Mouse (Mus musculus): ENCODE data around the gene D5Ertd579e.

Gene D5Ertd579e

GRCm38 (mm10) chr5:36567627-36568026 lies 128.2 kb downstream of the D5Ertd579e start:
- no peak for DNase-seq

GRCm38 (mm10) chr5:36564530-36564929 lies 131.3 kb downstream of the D5Ertd579e start:
- DNase-seq: no peak

GRCm38 (mm10) chr5:36563741-36564140 lies 132.1 kb downstream of the D5Ertd579e start:
- DNase-seq: no peak

DNA sequence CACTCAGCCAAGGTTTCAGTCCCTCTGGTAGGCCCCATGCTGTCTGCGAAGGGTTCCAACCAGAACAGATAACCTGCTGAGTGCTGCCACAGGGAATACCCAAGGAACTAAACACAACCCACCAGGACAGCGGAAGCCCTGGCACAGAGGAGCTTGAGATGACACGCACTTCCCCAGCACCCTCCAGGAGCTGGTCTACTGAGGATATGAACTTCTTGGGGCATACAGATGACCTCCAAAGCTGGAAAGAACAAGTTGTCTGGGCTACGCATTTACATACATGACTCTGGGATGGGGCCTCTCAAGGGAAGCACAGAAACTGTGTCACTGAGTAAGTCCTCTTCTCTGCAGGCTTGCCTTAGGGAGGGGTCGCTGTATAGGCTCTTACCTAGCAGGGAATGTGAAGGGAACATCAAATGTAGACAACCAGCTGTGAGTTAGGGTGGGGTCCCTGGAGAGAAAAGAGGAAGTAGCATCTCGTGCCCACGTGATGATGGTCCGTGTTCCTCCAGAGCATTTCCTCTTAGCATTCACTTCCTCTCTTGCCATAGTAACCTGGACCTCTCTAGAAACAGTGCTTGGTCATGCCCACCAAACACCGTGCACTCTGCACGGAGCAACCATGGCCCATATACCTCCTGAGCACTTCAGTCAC lies 132.9 kb downstream of the D5Ertd579e start:
- DNase-seq: no peak

- no peak for DNase-seq
Measured at GRCm38 (mm10) chr5:36561509-36561908, 134.3 kb downstream of the D5Ertd579e start.

- no peak for DNase-seq
Measured at GRCm38 (mm10) chr5:36560490-36560889, 135.3 kb downstream of the D5Ertd579e start.

DNA sequence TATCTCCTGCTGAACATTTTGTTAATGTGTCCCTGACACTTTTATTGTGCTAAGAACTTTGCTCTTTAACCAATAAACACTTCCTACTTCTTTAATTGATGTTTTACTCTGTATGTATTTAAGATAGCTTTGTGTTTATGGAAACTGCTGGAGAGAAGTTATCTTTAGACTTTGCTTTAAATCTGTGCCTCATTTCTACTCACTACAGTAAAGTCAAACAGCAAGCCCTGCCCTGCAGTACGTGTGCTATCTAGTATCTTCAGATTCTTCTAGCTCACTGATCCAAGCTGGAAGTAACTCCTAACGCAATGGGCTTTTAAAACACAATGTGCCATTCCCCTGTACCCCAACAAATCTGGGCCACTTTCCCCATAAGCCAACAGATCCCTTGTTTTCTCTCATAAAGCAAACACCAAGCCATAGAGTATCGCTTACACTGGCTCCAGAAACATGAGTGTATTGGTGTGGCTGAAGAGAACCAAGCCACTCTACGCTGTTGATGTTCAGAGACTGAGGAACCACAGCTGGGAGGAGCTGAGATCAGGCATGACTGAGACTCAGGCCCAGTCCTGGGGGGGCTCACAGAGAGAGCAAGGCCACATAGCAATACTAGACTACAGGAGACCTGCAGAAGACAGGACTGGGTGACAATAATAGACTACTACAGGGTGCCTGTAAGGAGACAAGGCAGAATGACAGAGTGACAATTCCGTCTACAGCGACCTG lies 136.2 kb downstream of the D5Ertd579e start:
- no peak for DNase-seq

GRCm38 (mm10) chr5:36559106-36559505 lies 136.7 kb downstream of the D5Ertd579e start:
- DNase-seq: no peak

- no peak for DNase-seq
Measured at GRCm38 (mm10) chr5:36558526-36558925, 137.3 kb downstream of the D5Ertd579e start.

DNA sequence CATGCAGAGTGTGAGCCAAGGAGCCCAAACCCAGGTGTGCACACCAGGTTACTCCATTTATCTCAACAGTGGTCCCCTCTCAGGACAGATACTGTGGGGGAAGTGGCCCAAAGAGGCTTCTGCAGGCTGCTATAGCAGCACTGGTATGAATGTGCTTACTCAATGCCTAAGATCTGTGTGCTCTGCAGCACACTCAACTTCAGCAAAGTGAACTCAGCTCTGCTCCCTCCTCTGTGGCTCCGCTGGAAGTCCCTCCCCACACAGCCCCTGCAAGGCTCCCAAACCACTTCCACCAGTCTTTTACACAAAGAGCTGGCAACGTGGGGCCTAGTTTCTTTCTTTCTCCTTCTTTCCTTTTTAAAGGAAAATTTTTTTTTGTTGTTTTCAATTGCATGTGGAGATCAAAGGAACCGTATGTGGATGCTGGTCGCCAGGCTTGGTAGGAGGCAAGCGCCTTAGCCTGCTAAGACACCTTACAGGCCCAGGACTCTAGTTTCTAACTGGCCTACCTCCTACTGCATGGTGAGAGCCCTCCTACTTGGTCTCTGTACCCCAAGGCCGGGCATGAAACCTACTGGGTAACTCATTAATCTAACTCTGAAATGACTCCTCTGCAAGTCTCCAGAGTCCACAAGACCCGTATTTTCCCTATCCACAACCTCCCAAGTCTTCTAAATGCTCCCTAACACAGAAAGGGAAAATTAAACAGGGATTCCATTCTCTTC lies 138.1 kb downstream of the D5Ertd579e start:
- no peak for DNase-seq

GRCm38 (mm10) chr5:36556906-36557305 lies 138.9 kb downstream of the D5Ertd579e start:
- no peak for DNase-seq

- DNase-seq: no peak
Measured at GRCm38 (mm10) chr5:36556289-36556688, 139.5 kb downstream of the D5Ertd579e start.

GRCm38 (mm10) chr5:36554496-36554895 lies 141.3 kb downstream of the D5Ertd579e start:
- DNase-seq: no peak

DNA sequence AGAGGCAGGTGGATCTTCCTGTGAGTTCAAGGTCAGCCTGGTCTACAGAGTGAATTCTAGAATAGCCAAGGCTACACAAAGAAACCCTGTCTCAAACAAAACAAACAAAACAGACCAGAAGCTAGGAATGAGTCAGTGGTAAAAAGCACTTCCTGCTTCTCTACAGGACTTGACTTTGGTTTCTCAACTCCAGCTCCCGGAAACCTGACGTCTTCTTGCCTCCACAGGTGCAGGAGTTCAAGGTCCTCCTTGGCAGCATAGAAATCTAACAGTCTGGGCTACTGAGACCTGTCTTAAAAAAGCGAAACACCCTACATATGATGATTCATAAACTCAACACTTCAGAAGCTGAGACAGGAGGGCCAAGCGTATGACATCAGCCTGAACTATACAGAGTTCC lies 141.9 kb downstream of the D5Ertd579e start:
- DNase-seq: no peak

- DNase-seq: no peak
Measured at GRCm38 (mm10) chr5:36553056-36553606, 142.7 kb downstream of the D5Ertd579e start.

DNA sequence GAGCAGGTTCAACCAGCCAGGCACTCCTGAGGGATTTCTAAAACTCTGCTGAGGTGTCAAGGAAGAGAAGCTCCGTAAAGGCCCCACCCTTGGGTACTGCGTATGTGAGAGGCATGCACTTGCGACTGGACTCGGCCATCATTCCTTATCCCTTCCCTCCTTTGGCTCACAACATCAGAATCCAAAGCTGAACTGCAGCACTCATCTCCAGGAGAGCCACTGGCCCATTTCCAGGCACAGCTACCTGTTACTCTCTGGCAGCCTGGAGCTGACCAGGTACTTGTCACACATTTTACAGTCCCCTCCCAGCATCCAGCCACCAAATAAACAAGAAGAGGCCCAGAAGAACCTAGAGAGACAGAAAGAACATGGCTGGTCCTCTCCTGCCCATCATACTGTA lies 143.4 kb downstream of the D5Ertd579e start:
- no peak for DNase-seq

Measured in right cerebral cortex, postnatal 4 days (tissue).